Mouse (Mus musculus): ENCODE data around the gene Gpr101. TPM values are rescaled to one million over a fixed set of nuclear protein-coding genes. Genes with fewer than 3 reads are reported as not detected.

Gpr101 gene
- not detected for total RNA-seq (2023)

GRCm38 (mm10) chrX:57503634-57504033 is at the start of gene Gpr101:
Gene Gpr101, minus strand, starts transcription at chrX:57503757.

Other genes with a start within 250 kb of the Gpr101 start
- gene Arhgef6, start 165.0 kb downstream of the Gpr101 start, total RNA-seq (2023), result 10 to 100 TPM; 89.5 to 90.4 TPM
- 10 to 100 TPM; 43.5 to 48.7 TPM for gene Rbmx, start 110.7 kb downstream of the Gpr101 start, total RNA-seq (2023)
- not detected for gene Gm364, start 94.6 kb downstream of the Gpr101 start, total RNA-seq (2023)

Data from neutrophil, adult 59 days (primary cell).